Mouse (Mus musculus): ENCODE measurements at regions not wholly inside any gene's neighbourhood (a gene's known extent, or its start where the extent isn't known, plus 50 kb on each side); places are given as distances from the start of the nearest gene placed in this dataset.
"Not testable (repeated sequence)": the region's sequence is repeated elsewhere in the genome, so short reads cannot be mapped to it uniquely, and the experiment has no call there.

DNA sequence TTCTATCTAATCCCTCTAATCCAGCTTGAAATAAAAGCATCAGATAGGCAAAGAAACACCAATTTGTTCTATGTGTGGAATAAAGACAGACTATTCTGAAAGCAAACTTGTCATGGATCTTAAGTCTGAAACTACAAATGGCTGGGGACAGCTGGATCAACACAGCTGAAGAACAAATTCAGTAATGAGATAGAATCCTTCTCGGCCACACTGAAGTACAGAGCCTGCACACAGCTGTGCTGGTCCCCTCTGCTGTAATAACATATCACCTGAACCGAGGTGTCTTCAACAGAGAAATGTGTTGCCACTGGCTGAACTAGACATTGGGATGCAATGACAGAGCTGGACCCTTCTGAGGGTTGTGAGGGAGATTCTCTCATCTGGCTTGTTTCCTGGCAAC, 102.4 kb downstream of the Rchy1 start:
- no peaks in the 10 kb centered on the region; the same call in 1 of the 2 replicates for H3K9me3 ChIP-seq
- WGBS = 83% methylated on average over 2 of the region's 2 CpGs
- H3K27me3 ChIP-seq (ENCODE audit: insufficient read depth, poor library complexity, severe bottlenecking) = no peaks in the 10 kb centered on the region
- DNase-seq (ENCODE audit: low spot score) = no peak
- H3K4me3 ChIP-seq = no peak overlapping the region
- no peaks in the 10 kb centered on the region for H3K36me3 ChIP-seq
- no peaks in the 10 kb centered on the region for H3K4me1 ChIP-seq
- no peak overlapping the region for H3K27ac ChIP-seq

DNA sequence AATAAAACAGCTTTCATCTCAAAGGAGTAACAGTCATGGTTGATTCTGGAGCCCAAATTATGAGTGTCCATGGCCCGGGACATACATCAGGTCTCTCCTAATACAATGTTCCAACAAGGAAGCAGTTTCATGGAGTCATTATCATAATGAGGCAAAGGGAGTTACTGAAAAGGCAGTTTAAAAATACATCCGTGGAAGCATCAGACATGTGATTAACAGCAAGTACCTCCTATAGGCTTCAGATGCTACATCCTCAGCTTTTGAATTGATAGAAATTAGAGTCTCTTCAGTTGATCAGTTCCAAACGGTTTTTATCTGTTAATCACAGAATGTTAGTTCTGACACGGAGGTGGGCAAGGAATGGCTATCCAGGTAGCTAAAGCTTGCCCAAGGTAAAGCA, 110.5 kb downstream of the Rchy1 start:
- no peaks in the 10 kb centered on the region for H3K36me3 ChIP-seq
- H3K9me3 ChIP-seq = no peaks in the 10 kb centered on the region
- H3K4me1 ChIP-seq = no peaks in the 10 kb centered on the region
- WGBS = 73% methylated on average over 4 of the region's 4 CpGs
- H3K27ac ChIP-seq = no peak overlapping the region
- H3K27me3 ChIP-seq (ENCODE audit: insufficient read depth, poor library complexity, severe bottlenecking) = no peaks in the 10 kb centered on the region
- DNase-seq (ENCODE audit: low spot score) = no peak
- H3K4me3 ChIP-seq = no peak overlapping the region

DNA sequence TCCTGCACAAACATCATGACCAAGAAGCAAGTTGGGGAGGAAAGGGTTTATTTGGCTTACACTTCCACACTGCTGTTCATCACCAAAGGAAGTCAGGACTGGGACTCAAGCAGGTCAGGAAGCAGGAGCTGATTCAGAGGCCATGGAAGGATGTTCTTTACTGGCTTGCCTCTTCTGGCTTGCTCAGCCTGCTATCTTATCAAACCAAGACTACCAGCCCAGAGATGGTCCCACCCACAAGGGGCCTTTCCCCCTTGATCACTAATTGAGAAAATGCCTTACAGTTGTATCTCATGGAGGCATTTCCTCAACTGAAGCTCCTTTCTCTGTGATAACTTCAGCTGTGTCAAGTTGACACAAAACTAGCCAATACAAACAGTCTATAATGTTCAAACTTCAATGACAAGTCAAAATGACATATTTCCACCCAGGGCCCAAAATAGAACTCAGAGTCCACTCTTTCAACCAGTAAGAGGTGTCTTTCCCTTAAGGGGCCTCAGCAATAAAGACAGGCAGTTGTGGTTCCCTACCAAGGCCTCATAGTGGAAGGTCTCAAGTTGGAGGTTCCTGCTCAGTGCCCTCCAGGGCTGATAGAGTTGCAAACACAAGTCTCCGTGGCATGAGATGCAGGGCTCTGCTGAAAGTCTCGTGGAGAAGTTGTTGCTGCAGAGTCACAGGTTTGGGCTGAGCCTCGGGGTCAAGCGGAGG, 111.9 kb downstream of the Rchy1 start:
- H3K36me3 ChIP-seq; H3K27ac ChIP-seq; H3K4me1 ChIP-seq; DNase-seq (ENCODE audit: low spot score); H3K9me3 ChIP-seq; H3K4me3 ChIP-seq; H3K27me3 ChIP-seq (ENCODE audit: insufficient read depth, poor library complexity, severe bottlenecking): not testable (repeated sequence)
- WGBS = 73% methylated on average over 4 of the region's 4 CpGs

DNA sequence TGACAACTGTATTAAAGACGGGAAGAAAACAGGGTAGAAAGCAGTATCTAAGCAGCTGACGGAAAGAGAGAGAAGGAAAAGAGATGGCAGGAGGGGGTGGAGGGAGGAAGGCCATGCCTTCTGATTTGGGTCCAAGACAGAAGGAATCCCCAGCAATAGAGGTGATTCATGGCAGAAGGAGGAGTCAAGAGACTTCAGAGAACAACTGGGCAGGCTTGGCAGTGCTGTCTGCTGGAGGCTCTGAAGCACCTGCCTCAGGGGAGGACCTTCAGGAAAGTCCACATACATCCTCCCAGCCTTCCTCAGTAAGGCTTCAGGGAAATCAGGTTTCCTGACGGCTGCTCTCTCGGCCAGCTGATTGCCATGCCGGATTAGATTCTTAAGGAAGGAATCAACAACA, 112.4 kb downstream of the Rchy1 start:
- no peak overlapping the region for H3K4me3 ChIP-seq
- no peaks in the 10 kb centered on the region for H3K27me3 ChIP-seq (ENCODE audit: insufficient read depth, poor library complexity, severe bottlenecking)
- no peak overlapping the region for H3K27ac ChIP-seq
- H3K36me3 ChIP-seq = no peaks in the 10 kb centered on the region
- 79% methylated on average over 5 of the region's 5 CpGs for WGBS
- H3K9me3 ChIP-seq = no peaks in the 10 kb centered on the region
- no peaks in the 10 kb centered on the region for H3K4me1 ChIP-seq
- DNase-seq (ENCODE audit: low spot score) = no peak

DNA sequence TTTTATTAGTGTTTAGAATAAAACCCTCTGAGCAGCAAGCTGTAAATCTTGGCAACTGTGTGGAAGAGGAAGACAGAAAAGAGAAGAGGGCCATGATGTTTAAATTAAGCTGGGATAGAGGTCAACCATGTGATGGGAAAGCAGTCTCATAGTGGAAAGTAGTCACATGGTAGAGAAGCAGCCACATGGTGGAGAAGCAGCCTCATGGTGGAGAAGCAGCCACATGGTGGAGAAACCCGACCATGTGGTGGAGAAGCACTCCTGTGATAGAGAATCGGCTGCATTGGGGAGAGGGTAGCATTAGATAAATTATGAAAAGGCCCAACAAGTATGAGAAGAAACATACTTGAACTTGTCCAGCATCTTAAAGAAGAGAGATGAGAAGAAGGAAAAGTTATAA, 113.3 kb downstream of the Rchy1 start:
- no peak for DNase-seq (ENCODE audit: low spot score)
- H3K27ac ChIP-seq = no peak overlapping the region
- no peaks in the 10 kb centered on the region for H3K9me3 ChIP-seq

DNA sequence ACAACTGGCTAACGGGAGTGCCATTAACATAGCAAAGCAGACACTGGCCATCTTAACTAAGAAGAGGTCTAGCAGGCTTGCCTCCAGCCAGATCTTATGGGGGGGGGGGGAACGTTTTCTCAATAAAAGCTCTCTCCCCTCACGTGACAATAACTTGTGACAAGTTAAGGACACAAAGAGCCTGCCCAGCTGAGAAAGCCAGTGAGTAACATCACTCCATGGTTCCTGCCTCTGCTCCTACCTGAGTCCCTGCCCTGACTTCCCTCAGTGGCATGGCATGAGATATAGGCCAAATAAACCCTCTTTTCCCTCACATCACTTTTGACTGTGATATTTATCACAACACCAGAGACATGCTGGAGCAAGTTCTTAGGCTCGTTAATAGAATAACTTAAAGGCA, 113.8 kb downstream of the Rchy1 start:
- Histone ChIP-seq H3K4me1 (0 out of 2 replicates have a peak, but pooled peaks cover 4% of the 10 kb centered on the region), H3K27ac (no peak overlapping the region), H3K4me3 (no peak overlapping the region), H3K27me3 (ENCODE audit: insufficient read depth, poor library complexity, severe bottlenecking) (no peaks in the 10 kb centered on the region), H3K9me3 (no peaks in the 10 kb centered on the region), H3K36me3 (no peaks in the 10 kb centered on the region)
- no peak for DNase-seq (ENCODE audit: low spot score)
- 77% methylated on average over 4 of the region's 4 CpGs for WGBS

More for the DNA sequence above, 113.3 kb downstream of the Rchy1 start:
- 84% methylated on average over 2 of the region's 2 CpGs for WGBS
- no peaks in the 10 kb centered on the region for H3K27me3 ChIP-seq (ENCODE audit: insufficient read depth, poor library complexity, severe bottlenecking)
- no peak overlapping the region for H3K4me3 ChIP-seq
- H3K4me1 ChIP-seq = 0 out of 2 replicates have a peak, but pooled peaks cover 2% of the 10 kb centered on the region
- no peaks in the 10 kb centered on the region for H3K36me3 ChIP-seq

DNA sequence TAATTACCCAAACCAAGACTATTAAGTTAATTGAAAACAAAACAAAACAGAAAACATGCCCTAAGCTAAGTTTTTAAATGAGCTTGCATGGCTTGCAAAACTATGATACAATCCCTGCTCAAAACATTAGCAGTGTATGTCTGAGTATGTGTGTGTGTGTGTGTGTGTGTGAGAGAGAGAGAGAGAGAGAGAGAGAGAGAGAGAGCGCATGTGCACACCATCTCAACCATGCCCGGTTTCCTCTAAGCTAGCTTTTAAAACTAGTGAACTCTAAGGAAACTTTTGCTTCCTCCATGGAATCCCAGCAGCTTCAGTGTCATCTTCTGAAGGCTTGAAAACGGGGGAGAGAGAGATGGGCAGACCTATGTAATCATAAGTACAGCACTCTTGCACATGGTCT, 114.3 kb downstream of the Rchy1 start:
- no peaks in the 10 kb centered on the region for H3K36me3 ChIP-seq
- no peak overlapping the region for H3K27ac ChIP-seq
- DNase-seq (ENCODE audit: low spot score) = no peak
- H3K4me1 ChIP-seq = 0 out of 2 replicates have a peak, but pooled peaks cover 4% of the 10 kb centered on the region
- 78% methylated on average over 3 of the region's 3 CpGs for WGBS
- H3K4me3 ChIP-seq = no peak overlapping the region
- H3K27me3 ChIP-seq (ENCODE audit: insufficient read depth, poor library complexity, severe bottlenecking) = no peaks in the 10 kb centered on the region
- no peaks in the 10 kb centered on the region for H3K9me3 ChIP-seq

DNA sequence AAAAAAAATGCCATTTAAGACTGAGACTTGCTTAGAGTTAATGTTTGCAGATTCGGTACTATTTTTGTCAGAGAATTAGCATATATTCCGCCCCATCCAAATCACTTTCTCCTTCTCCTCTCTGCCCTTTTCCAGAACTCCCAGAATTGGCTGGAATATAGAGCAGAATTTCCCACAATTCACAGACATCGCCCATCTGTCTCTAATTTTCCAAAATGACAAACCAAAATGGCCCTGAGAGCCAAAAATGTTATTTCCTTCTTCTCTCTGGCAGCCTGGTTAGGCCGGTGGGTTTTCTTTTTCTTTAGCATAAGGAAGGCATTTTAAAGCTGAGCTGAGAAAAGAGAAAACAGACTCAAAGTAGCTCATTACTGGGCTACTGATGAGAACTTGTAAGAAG, 119.8 kb downstream of the Rchy1 start:
- no peak overlapping the region for H3K27ac ChIP-seq
- no peaks in the 10 kb centered on the region for H3K27me3 ChIP-seq (ENCODE audit: insufficient read depth, poor library complexity, severe bottlenecking)
- no peaks in the 10 kb centered on the region for H3K36me3 ChIP-seq
- no peak overlapping the region for H3K4me3 ChIP-seq
- H3K9me3 ChIP-seq = no peaks in the 10 kb centered on the region
- H3K4me1 ChIP-seq = 0 out of 2 replicates have a peak, but pooled peaks cover 4% of the 10 kb centered on the region
- whole genome bisulfite sequencing = 80% methylated on average over 4 of the region's 4 CpGs
- no peak for DNase-seq (ENCODE audit: low spot score)

DNA sequence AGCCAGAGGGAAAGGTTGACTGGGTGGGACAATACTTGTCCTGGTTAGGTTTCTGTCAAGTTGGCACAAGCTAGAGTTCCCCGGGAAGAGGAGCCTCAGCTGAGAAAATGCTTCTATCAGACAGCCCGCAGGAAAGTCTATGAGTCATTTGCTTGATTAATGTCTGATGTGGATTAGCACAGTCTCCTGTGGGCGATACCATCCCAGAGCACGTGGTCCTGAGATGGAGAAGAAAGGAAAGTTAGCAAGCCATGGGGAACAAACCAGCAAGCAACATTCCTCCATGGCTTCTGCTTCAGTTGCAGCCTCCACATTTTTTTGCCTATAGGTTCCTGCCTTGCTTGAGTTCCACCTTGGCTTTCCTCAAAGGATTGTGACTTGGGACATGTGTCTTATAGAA, 121.8 kb downstream of the Rchy1 start:
- 0 out of 2 replicates have a peak, but pooled peaks cover 4% of the 10 kb centered on the region for H3K4me1 ChIP-seq
- no peaks in the 10 kb centered on the region for H3K9me3 ChIP-seq
- H3K36me3 ChIP-seq = no peaks in the 10 kb centered on the region
- DNase-seq (ENCODE audit: low spot score) = no peak
- 74% methylated on average over 4 of the region's 4 CpGs for WGBS
- no peaks in the 10 kb centered on the region for H3K27me3 ChIP-seq (ENCODE audit: insufficient read depth, poor library complexity, severe bottlenecking)
- H3K4me3 ChIP-seq = no peak overlapping the region
- H3K27ac ChIP-seq = no peak overlapping the region

DNA sequence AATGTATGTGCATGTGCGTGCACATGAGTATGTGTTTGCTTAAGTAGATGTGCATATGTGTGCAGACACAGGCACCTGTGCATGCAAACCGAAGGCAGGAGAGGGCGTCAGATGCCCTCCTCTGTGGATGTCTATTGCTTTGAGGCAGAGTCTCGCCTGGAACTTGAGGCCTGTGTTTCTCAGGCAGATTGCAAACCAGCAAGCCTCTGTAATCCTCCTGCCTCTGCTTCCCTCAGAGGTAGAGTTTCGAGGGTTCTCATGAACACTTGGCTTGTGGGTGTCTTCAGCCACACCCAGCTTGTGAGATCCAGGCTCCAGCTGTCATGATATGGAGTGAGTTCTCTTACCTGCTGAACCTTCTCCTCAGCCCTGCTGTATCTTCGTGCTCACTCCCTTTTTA, 134.4 kb downstream of the Rchy1 start:
- 78% methylated on average over 6 of the region's 6 CpGs for WGBS
- no peaks in the 10 kb centered on the region for H3K4me1 ChIP-seq
- no peaks in the 10 kb centered on the region for H3K9me3 ChIP-seq
- no peak overlapping the region for H3K4me3 ChIP-seq
- no peak for DNase-seq (ENCODE audit: low spot score)
- H3K27me3 ChIP-seq (ENCODE audit: insufficient read depth, poor library complexity, severe bottlenecking) = no peaks in the 10 kb centered on the region
- H3K36me3 ChIP-seq = no peaks in the 10 kb centered on the region
- H3K27ac ChIP-seq = no peak overlapping the region

DNA sequence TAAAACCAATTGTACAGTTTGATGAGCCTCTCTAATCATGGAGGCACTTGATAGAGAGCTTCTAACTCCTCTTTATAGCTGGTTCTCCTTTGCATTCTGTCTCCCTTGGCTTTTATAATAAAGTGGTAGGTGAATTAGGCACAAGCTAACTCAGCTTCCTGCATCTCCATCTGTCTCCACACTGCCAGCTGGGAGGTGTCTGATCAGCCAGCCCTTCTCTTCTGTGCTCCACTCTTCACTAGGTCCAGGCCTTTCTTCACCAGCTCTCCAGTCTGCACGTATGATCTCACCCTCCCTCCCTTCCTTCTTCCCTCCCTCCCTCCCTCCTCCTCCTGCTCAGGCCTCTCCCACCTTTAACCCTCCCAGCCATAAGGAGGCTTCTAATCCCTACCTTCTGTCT, 136.2 kb downstream of the Rchy1 start:
- no peak overlapping the region for H3K27ac ChIP-seq
- no peaks in the 10 kb centered on the region for H3K27me3 ChIP-seq (ENCODE audit: insufficient read depth, poor library complexity, severe bottlenecking)
- H3K4me1 ChIP-seq = no peaks in the 10 kb centered on the region
- H3K4me3 ChIP-seq = no peak overlapping the region
- 14% methylated on average over 1 of the region's 1 CpGs for WGBS
- no peaks in the 10 kb centered on the region for H3K9me3 ChIP-seq
- no peak for DNase-seq (ENCODE audit: low spot score)
- no peaks in the 10 kb centered on the region for H3K36me3 ChIP-seq

DNA sequence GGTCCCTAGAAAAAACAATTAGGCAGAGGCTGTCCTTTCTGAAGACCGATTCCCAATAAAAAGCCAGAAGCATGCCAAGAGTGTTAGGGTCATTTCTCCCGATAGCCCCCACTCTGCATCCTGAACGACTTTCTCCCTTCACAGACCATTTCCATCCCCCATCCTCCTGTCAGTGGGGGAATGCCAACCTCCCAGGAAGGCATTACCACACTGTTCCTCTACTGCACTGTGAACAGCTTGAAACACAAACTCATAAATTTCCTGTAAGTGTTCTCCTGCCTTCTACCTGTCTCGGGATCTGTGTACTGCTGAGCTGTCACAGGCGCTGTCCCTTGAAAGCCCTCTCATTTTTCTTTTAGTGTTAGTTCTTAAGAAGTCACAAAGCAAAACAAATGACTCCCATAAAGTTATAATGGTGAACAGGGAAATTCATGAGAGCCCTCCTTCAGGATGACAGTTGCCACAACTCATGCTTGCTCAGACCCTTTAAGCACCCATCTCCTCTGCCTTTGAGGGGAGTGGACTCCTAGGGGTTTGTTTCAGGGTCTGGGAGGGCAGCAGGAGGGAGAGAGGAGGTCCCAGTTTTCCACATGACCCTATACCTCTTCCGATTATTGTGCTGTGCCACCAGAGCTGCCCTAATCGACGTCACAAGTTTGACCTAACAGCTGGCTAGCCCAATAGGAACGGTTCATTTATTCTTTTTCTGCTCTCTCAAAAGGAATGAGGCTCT, 139.9 kb downstream of the Rchy1 start:
- no peak overlapping the region for H3K4me3 ChIP-seq
- no peaks in the 10 kb centered on the region for H3K36me3 ChIP-seq
- DNase-seq (ENCODE audit: low spot score) = no peak

DNA sequence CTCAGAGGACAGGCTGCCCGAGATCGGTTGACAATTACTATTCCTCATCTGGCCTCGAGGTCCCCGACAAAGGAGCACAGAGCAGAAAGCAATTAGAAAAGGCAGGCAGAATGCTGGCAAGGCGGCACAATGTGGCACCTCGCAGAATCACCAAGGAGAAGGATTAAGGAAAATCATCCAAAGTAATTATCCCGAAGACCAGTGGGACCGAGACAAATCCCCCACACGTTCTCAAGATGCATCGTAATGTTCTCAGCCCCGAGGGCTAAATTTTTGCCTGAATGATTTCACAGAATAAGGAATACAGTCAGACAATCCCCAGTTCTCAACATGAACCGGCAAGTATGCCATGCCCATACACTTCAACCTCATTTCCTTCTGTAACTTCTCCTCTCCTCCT, 144.1 kb downstream of the Rchy1 start:
- Histone ChIP-seq H3K4me1 (0 out of 2 replicates have a peak, but pooled peaks cover 3% of the 10 kb centered on the region), H3K36me3 (no peaks in the 10 kb centered on the region), H3K9me3 (no peaks in the 10 kb centered on the region), H3K4me3 (no peak overlapping the region), H3K27me3 (ENCODE audit: insufficient read depth, poor library complexity, severe bottlenecking) (no peaks in the 10 kb centered on the region), H3K27ac (no peak overlapping the region)
- 83% methylated on average over 12 of the region's 12 CpGs for WGBS
- DNase-seq (ENCODE audit: low spot score) = no peak

More for the DNA sequence above, 139.9 kb downstream of the Rchy1 start:
- H3K4me1 ChIP-seq = no peaks in the 10 kb centered on the region
- H3K27me3 ChIP-seq (ENCODE audit: insufficient read depth, poor library complexity, severe bottlenecking) = no peaks in the 10 kb centered on the region
- H3K27ac ChIP-seq = no peak overlapping the region
- 77% methylated on average over 9 of the region's 9 CpGs for WGBS
- no peaks in the 10 kb centered on the region for H3K9me3 ChIP-seq
